Mouse (Mus musculus) brain, embryonic 14.5 days (tissue): ENCODE measurements around the gene Gng8.

Source experiments
- CTCF ChIP-seq: fragments of 200-500 bp; IDR thresholded peaks from 2 replicates; pipeline ENCODE4 v1.5.1; 2012; ENCODE audit warnings: inconsistent platforms, mild to moderate bottlenecking, moderate library complexity, borderline replicate concordance; ENCODE audit not compliant: insufficient read depth, insufficient read length; ENCODE audit errors: extremely low read depth
- POLR2A ChIP-seq: fragments of 200-500 bp; IDR thresholded peaks from 2 replicates; pipeline ENCODE4 v1.6.1; 2012; ENCODE audit warnings: mild to moderate bottlenecking, inconsistent platforms, borderline replicate concordance; ENCODE audit not compliant: poor library complexity, insufficient read depth, insufficient read length, severe bottlenecking; ENCODE audit errors: extremely low read depth

- TF ChIP-seq CTCF (no peak), POLR2A (no peak)
Measured at GRCm38 (mm10) chr7:16921881-16922335, 30.3 kb downstream of the Gng8 start.
